Mouse (Mus musculus): ENCODE measurements around the gene Ptges3l.
"Not testable (repeated sequence)": the region's sequence is repeated elsewhere in the genome, so short reads cannot be mapped to it uniquely, and the experiment has no call there.

The Ptges3l gene

GRCm38 (mm10) chr11:101424925-101425813 lies at the start of gene Ptges3l, which contains the start of gene Rundc1:
TSS of gene Ptges3l (minus strand) at chr11:101425333.
TSS of gene Rundc1 (plus strand) at chr11:101425085.
- peak; percentile 99 to 100 for DNase-seq

DNA sequence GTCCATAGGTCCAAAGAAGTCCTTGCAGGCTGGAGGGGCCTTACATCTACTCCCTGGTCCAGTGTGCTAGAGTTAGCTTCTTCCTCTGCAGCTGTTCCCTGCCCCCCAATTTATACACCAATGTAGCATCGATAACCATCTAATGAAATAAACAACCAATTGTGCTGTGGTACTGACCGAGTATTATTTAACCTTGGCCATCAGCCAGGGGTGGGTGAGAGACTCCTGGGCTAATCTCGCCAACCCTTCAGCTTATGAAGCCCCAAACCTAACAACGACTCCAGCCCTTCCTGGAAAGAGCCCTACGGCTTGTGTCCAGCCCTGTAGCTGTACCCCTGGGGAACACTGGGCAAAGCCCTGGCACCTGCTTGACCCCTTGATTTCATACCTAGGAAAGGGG lies 49.2 kb upstream of the Ptges3l start:
- no peak for DNase-seq

DNA sequence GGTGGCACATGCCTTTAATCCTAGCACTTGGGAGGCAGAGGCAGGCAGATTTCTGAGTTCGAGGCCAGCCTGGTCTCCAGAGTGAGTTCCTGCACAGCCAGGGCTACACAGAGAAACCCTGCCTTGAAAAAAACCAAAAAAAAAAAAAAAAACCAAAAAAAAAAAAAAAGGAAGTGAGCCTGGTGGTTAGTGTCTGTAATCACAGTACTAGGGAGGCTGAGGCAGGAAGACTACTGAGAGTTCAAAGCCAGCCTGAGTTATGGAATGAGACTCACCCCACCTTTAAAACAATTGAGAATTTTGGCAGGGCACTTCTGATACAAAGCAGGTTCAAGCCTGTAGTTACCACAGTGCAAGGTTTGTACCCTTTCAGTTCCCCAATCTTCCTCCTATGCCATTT lies 48.6 kb upstream of the Ptges3l start:
- not testable (repeated sequence) for DNase-seq

- no peak for DNase-seq
Measured at GRCm38 (mm10) chr11:101472336-101472735, 47.2 kb upstream of the Ptges3l start.

DNA sequence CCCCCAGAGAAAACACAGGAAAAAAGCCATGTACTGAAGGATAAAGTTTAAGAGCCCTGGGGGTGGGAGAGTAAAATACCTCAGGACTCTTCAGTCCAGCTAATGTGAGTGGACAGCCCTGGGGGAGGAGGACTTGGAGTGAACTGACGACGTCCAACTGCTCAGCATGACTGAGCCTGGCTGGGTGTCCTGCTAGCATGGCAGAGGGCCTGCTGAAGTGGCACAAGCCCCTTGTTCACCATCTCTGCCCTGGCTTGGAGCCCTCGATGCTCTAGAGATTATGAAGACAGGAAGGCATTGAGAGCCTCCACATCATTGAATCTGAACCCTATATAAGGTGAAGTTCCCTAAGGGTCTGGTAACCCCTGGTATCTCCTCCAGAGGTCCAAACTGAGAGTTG lies 46.8 kb upstream of the Ptges3l start:
- no peak for DNase-seq

GRCm38 (mm10) chr11:101470206-101470605 lies 45.1 kb upstream of the Ptges3l start:
- no peak for DNase-seq

DNA sequence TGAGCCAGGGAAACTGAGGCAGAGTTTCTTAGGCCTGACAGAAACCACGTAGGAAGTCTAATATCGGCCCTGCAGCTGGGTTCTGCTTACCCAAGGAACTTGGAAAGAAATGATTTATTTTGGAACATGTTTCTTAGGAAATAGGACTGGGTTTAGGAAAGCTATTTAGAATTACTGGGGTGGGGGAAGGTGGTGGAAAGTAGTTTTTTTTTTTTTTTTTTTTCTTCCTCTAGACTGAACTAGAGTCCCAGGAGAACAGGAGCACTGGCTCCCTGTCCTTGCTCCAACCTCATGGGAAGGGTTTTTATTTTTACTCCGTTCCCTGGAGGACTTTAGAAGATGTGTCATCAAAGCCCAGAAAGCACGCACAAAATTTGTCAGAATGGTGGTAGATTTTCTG lies 44.0 kb upstream of the Ptges3l start:
- DNase-seq = no peak

- no peak for DNase-seq
Measured at GRCm38 (mm10) chr11:101468731-101469130, 43.6 kb upstream of the Ptges3l start.

- DNase-seq = no peak
Measured at GRCm38 (mm10) chr11:101468263-101468688, 43.1 kb upstream of the Ptges3l start.

DNA sequence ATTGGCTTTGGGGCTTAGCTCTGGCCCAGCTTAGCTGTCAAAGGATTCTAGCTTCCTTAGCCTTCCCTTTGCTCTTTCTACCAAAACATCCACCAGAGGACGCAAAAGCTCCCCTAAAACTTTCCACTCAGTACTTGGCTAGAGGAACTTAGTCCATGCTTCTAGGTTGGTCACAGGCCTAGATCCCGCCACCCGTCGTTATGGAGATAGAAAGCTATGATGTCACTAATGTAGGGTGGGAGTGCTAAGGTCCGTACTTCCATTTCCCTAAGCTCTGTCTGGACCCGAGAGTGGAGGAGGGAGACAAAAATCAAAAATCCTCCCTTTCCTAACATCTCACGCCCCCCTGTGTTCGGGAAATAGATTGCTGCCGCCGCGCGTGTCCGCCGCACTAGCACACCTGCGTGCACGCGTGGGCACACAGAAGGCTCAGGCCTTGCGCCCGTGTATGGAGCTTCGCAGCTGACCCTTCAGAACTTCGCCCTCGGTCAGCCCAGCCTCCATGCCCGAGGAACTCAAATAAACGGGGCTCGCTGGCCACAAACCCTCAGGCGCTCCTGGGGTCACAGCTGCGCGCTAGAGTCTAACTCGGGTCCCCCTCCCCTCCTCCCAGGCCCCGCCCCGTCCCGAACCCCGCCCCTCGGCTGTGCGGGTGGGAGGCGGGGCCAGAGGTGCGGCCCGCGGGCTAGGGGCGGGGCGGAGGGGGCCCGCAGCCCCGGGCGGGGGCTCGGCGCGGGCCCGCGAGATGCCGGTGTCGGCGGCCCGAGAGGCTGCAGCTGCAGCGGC lies 42.5 kb upstream of the Ptges3l start:
- DNase-seq = peak; percentile 82 to 85

DNA sequence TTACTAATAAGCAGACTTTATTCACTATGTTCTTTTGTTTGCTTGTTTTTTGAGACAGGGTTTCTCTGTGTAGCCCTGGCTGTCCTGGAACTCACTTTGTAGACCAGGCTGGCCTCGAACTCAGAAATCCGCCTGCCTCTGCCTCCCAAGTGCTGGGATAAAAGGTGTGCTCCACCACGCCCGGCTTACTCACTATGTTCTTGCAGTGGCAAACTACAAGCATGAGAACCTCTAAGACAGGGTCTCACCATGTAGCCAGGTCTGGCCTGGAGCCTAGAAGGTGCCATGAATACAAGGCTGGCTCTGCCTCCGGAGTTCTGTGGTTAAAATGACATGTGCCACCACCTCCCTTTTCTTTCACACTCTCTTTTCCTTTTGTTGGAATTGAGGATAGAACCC lies 41.4 kb upstream of the Ptges3l start:
- not testable (repeated sequence) for DNase-seq

- DNase-seq = peak; percentile 76 to 88
Measured at GRCm38 (mm10) chr11:101465869-101466551, 40.9 kb upstream of the Ptges3l start, which contains the start of gene Vat1. TSS of gene Vat1 (minus strand) at chr11:101466230.

DNA sequence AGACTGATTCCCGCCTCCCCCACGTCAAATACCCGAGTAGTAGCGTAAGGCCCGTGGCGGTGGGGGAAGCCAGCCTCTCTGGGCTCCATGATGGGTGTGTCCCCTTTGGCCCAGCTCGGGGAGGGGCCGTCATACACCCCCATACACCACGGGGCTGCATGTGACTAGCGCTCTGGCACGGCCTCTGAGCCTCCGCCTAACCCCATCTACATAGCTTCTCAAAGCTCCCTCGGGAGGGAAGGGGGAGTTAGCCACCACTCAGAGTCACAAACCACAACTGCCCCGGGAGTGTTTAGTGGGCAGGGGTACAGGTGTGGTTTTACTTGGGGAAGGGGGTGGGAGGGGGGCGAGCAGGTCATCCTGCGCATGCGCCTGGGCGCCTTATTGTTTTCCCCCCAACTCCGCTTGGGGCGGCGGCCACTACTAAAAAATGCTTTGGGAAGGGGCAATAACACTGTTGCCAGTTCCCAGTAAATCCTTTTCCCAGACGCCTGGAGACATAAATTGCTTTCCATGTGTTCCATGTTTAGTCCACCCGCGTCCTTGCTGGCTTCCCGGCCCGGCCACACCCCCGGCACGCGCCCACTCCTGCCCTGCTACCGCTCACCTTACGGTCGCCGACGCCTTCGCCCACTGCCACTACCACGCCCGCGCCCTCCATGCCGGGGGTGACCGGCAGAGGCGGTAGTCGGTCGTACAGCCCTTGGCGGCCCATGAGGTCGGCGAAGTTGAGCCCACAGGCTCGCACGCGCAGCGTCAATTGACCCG lies 40.2 kb upstream of the Ptges3l start:
- DNase-seq = peak; percentile 45 to 68

DNA sequence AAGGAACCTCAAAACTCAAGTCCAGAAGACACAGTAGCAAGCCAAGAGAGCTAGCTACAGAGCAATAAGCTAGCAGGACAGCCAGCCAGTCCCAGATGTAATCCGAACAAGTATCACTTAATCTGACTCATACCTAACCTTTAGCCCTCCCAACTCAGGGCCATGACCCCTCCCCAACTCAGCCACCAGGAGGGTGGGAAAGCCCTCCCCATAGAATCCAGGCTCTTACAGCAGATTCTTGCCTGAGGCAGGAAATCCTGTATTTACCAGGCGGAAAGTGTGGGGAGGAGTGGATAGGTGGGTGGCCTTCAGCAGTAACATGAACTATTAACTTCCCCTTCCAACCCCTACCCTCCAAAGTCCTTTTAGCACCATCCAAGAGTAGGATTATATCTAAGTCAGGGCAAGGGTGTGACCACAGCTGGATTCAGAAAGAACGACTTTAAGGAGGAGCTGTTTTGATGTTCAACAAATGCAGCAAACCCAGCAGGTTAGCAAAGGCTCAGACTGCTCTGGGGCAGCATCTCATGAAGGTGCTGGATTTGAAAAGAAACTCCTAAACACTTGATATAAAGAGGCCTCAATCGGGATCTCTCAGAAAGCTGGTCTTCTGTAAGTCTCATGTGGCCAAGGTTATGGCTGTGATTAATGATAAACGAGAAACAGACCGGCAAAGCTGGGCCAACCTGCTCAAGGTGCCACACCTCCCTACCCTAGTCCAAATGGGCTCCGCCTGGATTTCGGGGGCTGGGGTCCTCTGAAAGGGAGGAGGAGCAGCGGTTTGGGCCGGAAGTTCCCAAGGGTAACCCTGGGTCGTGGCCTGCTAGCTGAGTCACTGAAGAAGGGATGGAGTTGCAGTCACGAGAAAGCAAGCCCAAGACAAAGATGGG lies 39.3 kb upstream of the Ptges3l start, which contains the start of gene Rnd2:
Rnd2 (plus strand) TSS at position 789 of the 890 bp plus-strand sequence.
- DNase-seq = peak; percentile 48 to 58

DNA sequence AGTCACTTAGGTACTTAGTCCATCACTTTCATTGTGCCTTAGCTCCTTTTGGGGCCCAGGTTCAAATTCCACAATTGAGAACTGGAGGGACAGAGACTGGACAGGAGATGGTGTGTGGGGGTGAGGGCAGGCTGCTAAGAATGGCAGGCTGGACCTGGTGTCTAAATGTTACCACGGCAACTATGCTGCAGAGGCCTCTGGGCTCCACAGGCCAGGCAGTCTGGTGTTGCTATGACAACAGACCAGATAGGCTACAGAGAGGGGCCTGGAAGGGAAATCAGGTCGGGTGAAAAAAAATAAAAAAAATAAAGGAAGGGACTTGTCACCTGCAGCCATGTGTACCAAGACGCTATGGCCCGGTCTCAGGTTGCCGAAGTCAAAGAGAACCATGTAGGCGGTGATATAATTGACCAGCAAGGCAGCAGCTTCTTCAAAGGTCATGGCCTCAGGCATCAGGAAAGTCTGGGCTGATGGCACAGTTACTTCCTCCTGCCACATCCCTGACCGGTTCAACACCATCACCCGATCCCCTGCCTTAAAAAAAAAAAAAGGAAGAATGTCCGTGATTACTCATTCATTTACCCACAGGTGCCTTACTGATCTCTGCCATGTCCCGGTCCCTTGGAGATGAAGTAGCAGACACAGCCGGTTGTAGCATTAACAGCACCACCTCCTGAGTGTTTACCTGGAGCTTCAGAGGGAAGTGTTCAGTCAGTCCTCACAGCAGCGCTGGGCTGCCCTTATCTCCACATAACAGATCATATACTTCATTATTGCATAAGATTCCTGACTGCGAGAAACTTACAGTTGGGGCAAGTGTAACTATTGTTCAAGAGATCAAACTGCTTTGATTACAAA lies 37.7 kb upstream of the Ptges3l start:
- no peak for DNase-seq

- DNase-seq = no peak
Measured at GRCm38 (mm10) chr11:101462141-101462540, 37.0 kb upstream of the Ptges3l start.

- no peak for DNase-seq
Measured at GRCm38 (mm10) chr11:101460321-101460720, 35.2 kb upstream of the Ptges3l start.

DNA sequence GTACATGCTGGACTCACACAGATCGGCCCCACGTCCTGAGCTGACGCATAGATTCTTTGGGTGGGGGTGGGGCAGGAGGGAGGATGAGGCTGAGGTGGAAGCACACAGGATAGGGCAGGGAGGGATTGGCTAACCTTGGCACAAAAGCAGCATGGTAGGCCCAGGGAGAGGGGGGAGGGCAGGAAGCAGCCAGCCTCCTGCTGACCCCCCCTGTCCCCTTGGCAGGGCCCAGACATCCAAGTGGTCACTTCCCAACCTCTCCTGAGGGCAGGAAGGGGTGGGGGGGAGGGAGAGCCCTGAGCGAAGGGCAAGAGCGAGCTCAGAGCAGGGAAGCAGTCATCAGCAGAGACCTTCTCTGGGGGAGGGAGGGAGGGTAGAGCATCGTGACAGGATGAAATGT lies 34.6 kb upstream of the Ptges3l start:
- DNase-seq = peak; percentile 61 to 67

- DNase-seq = no peak
Measured at GRCm38 (mm10) chr11:101458217-101458616, 33.1 kb upstream of the Ptges3l start.

- DNase-seq = no peak
Measured at GRCm38 (mm10) chr11:101457631-101458030, 32.5 kb upstream of the Ptges3l start.

Measured in kidney, postnatal 36 days (tissue).